Mouse (Mus musculus) cerebellum, adult 11-12 months (tissue): Measurements from ENCODE around the gene Slc19a2.
"Not testable (repeated sequence)": the region's sequence is repeated elsewhere in the genome, so short reads cannot be mapped to it uniquely, and the experiment has no call there.

Experiments
- DNase-seq: peaks from one replicate; pipeline ENCODE4 v3.0.0; 2022

Gene Slc19a2

GRCm38 (mm10) chr1:164248465-164249331 lies at the start of gene Slc19a2:
TSS of gene Slc19a2 (plus strand) at chr1:164249046.
- DNase-seq = peak; percentile 98

- no peak for DNase-seq
These were observed 49.3 kb upstream of the Slc19a2 start for GRCm38 (mm10) chr1:164199551-164199950.

DNA sequence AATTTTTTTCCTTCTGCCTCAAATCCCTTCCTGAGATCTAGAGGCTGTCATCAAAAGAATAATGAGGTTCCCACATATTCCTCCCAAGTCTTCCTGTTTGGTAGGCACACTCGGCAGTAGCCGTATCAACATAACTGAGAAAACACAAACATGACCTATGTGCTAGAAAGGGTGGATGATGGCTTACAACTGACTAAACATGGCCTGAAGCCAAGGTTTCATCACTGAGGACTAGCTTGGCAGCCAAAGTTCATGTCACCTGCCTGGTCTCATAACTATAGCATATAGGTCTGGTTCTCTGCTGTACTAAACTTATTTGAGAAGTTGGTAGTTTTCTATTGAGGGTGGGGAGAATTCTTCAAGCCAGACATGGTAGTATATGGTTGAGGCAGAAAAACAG lies 40.4 kb upstream of the Slc19a2 start:
- DNase-seq = no peak

GRCm38 (mm10) chr1:164210899-164211298 lies 37.9 kb upstream of the Slc19a2 start:
- DNase-seq = no peak

GRCm38 (mm10) chr1:164212686-164213085 lies 36.2 kb upstream of the Slc19a2 start:
- no peak for DNase-seq

GRCm38 (mm10) chr1:164214190-164214589 lies 34.7 kb upstream of the Slc19a2 start:
- DNase-seq = no peak

GRCm38 (mm10) chr1:164215097-164215496 lies 33.7 kb upstream of the Slc19a2 start:
- DNase-seq = no peak

GRCm38 (mm10) chr1:164215540-164215939 lies 33.3 kb upstream of the Slc19a2 start:
- DNase-seq = no peak

GRCm38 (mm10) chr1:164217791-164218685 lies 30.8 kb upstream of the Slc19a2 start:
- no peak for DNase-seq

GRCm38 (mm10) chr1:164220261-164220660 lies 28.6 kb upstream of the Slc19a2 start:
- no peak for DNase-seq

- no peak for DNase-seq
These were observed 25.8 kb upstream of the Slc19a2 start for GRCm38 (mm10) chr1:164223089-164223488.

- DNase-seq = not testable (repeated sequence)
These were observed 16.8 kb upstream of the Slc19a2 start for GRCm38 (mm10) chr1:164231937-164232570.

DNA sequence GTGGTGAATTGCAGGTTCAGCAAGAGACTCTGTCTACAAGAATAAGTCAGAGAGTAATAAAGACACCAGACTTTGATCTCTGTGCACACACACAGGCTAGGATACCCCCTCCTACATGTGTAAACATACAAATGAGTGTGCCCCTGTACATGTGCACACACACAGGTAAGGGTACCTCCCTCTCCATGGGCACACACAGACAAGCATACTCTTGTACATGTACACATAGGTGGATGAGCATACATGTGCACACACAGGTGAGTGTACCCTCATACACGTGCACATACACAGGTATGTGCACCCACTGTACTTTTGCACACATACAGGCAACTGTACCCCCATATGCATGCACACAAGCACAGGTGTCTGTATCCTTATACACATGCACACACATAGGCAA lies 15.4 kb upstream of the Slc19a2 start:
- DNase-seq = no peak

DNA sequence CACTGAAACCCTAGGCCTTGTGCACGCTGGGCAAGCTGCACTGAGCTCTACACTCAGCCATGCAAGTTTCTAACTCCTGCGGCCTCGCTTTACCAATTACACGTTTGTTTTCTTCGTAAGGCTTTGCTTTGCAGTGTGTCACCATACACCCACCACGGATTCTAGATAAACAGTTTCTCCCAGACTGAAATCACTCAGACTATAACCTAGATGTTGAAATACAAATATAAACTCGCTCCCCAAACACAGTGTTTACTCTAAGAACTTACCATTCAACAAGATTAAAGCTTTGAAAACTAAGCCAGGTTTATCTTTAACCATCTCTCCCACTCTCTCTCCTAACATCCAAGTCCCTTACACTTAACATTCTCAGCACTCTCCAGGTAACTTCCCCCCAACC lies 13.8 kb upstream of the Slc19a2 start:
- no peak for DNase-seq

GRCm38 (mm10) chr1:164236078-164236477 lies 12.8 kb upstream of the Slc19a2 start:
- peak; percentile 51 for DNase-seq

DNA sequence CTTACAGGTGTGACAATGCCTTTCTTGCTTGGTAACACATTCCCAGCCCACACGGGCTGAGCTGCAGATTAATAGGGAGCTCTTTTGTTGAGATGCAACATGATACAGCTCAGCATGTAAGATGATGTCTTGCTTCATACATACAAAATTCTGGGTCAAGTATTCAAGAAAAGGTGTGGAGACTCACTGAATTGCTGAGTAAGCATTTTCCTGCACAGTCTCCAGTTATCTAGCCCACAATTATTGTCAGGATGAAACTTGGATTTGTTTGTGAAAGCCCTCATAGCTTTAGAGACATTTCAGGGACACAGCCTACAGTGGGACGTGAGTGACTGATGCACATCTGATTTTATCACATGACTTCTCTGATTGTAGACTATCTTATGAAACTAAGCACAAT lies 7.4 kb upstream of the Slc19a2 start:
- DNase-seq = no peak

DNA sequence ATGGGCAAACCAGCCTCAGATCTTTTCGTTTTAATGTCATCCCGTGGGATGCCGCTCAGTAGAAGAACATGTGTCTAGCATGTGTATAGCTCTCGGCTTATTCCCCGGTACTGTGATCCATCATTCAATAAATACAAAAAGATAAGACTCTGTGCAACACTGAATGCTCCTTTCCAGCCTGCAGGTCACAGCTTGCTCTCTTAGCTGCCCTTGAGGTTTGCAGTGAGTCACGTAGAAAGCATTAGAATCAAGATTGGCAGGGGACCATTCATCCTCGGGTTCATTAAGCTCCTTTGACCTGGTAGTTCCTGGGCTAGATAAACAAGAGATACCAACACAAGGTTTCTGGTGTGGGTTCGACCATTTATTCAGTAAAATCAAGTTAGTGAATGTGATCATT lies 6.0 kb upstream of the Slc19a2 start:
- no peak for DNase-seq

GRCm38 (mm10) chr1:164247442-164247841 lies 1.4 kb upstream of the Slc19a2 start:
- DNase-seq = peak; percentile 12

DNA sequence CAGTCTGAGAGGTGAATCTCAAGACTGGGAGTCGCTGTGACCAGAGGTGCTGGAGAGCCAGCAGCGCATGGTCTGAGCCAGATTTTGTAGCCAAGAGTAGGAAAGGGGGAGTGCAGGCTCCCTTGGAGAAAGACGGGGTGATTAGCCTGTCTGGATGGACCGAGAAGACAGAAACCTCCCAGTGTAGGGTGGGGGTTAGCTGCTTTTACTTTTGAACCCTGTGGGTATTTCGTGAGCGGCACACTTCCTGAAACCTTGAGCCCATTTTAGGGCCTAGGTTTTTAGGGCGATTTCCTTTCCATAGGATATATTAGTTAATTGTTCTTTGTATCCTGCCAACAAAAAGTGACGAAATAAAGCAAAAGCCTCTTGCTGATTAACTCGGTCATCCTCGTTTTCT lies 875 bp upstream of the Slc19a2 start:
- peak; percentile 43 for DNase-seq

- DNase-seq = no peak
These were observed 476 bp downstream of the Slc19a2 start for GRCm38 (mm10) chr1:164249332-164249711.

- DNase-seq = no peak
These were observed 1.7 kb downstream of the Slc19a2 start for GRCm38 (mm10) chr1:164250391-164251150.

DNA sequence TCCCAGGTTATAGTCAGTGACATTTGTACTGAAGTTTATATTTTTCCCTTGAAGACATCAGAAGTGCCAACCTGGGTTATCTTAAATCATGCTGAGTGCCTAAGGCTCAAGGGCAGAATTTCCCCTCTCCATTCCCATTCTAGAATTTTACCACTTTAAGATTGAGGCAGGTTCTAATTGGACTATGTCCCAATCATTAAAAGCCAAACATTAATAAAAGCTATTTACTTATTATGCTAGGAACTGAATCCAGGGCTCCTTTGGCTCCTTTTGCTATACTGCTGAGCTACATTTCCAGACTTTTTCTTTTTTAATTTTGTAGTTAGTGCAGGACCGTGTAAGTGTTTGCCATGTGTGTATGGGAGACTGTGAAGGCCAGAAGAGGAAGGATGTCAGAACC lies 2.6 kb downstream of the Slc19a2 start:
- no peak for DNase-seq

GRCm38 (mm10) chr1:164252551-164252950 lies 3.7 kb downstream of the Slc19a2 start:
- DNase-seq = no peak
